Mouse (Mus musculus) erythroblast, embryonic 14.5 days (primary cell): ENCODE data around the gene Kcmf1.

Experiments
- GATA1 ChIP-seq: IDR thresholded peaks from 2 replicates; pipeline ENCODE4 v1.6.1; 2012; ENCODE audit warnings: low read length, inconsistent platforms, mixed read lengths
- TAL1 ChIP-seq: IDR thresholded peaks from 3 replicates; pipeline ENCODE4 v1.6.1; 2012; ENCODE audit warnings: low read length, inconsistent platforms, mixed read lengths

GRCm38 (mm10) chr6:72947960-72948359 lies 48.2 kb upstream of the Kcmf1 start:
- TF ChIP-seq TAL1 = no peak
- no peak for TF ChIP-seq GATA1
